Mouse (Mus musculus) liver, embryonic 14.5 days (tissue): ENCODE data around the gene Cpeb3.

Experiments
- CTCF ChIP-seq: IDR thresholded peaks from 2 replicates; pipeline ENCODE4 v1.5.1; 2016; ENCODE audit warnings: antibody characterized with exemption, low read depth, control low read depth
- EP300 ChIP-seq: IDR thresholded peaks from 2 replicates; pipeline ENCODE4 v1.6.1; 2016; ENCODE audit warnings: antibody characterized with exemption, low read depth

DNA sequence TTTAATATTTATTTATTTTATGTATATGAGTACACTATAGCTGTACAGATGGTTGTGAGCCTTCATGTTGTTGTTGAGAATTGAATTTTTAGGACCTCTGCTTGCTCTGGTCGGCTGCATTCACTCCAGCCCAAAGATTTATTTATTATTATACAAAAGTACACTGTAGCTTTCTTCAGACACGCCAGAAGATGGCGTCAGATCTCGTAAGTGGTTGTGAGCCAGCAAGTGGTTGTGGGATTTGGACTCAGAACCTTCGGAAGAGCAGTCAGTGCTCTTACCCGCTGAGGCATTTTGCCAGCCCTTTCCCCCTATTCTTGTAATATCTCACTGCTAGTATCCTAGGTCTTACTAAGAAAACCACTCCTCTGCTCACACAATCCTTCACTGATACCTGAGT lies 126.9 kb downstream of the Cpeb3 start:
- TF ChIP-seq CTCF: peak; percentile 30; the same call in 1 of the 2 replicates
- TF ChIP-seq EP300: no peak
